Mouse (Mus musculus) spleen, adult 2 months (tissue): ENCODE measurements around the gene Scamp3.

Source experiments
- CTCF ChIP-seq: fragments of 200-500 bp; IDR thresholded peaks from 2 replicates; pipeline ENCODE4 v1.5.1; 2011; ENCODE audit warnings: mild to moderate bottlenecking, inconsistent platforms; ENCODE audit not compliant: insufficient read depth, insufficient read length, insufficient replicate concordance; ENCODE audit errors: extremely low read depth
- POLR2A ChIP-seq: fragments of 200-500 bp; IDR thresholded peaks from 2 replicates; pipeline ENCODE4 v1.6.1; 2011; ENCODE audit warnings: low read depth, low read length, inconsistent platforms

DNA sequence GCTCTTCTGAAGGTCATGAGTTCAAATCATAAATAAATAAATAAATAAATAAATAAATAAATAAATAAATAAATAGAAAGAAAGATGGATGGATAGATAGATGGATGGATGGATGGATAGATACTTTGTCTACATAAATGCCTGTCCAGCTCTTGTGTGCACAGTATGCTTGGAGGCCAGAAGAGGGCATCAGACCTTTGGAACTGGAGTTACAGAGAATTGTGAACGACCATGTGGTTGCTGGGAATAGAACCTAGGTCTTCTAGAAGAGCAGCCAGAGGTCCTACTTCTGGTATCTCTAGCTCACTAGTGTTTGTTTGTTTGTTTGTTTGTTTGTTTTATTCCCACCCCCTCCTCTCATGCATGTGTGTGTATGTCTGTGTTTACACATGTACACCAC lies 16.1 kb downstream of the Scamp3 start:
- TF ChIP-seq POLR2A, result no peak
- no peak for TF ChIP-seq CTCF
